ENCODE assay signal across 8 mouse cellular contexts in the genomic region with DNA sequence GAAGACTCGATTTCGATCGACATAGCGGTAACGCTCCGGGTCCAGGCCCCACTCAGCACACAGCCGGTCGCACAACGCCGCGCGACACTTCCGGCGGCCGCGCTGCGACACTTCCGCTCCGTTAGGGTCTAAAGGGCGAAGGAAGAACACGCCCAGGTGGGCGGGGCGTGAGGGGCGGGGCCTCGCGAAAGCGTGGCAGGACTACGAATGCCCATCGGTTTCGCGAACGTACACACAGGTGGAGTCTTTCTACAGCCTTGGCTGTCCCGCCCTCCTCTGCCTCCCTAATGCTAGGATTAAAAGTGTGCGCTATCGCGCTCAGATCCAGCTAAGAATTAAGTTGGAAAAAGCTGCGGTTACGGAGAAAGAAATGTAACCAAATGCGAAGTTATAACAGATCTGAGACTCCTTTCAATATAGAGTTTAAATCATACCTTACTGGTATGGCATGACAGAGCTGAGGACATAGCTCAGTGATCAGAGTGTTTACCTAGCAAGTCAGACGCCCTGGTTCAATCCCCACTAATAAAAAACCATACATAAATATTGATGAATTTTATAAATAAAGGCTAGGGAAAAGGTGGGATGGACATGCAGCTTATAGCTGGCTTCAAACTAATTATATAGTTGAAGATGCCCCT. TPM values are rescaled to one million over a fixed set of nuclear protein-coding genes. Genes with fewer than 3 reads are reported as not detected.
DNase-seq lines count a peak whose midpoint lies in the region; ATAC-seq lines count a peak whose summit lies in the region.

A gene (minus strand): TSS at position 144 of the 641 bp plus-strand sequence.

- H3K27me3 ChIP-seq in hindbrain, embryonic 13.5 days: peaks cover 18% of the 10 kb centered on the region; the same call in 1 of the 2 replicates

- peak within 1 kb of the TSS; percentile 92 for H3K9ac ChIP-seq in hindbrain, embryonic 13.5 days

- H3K27ac ChIP-seq in hindbrain, embryonic 13.5 days: peak within 1 kb of the TSS; percentile 60

- no peaks in the 10 kb centered on the region for H3K9me3 ChIP-seq in hindbrain, embryonic 13.5 days

- peak; percentile 98 for DNase-seq in NIH3T3 (ENCODE audit: low read depth)
- DNase-seq in cerebellum, postnatal 10 days: peak; percentile 99
- peak; percentile 92 to 95 for DNase-seq in frontal cortex, postnatal 14 days (ENCODE audit: low spot score in 2 of 2)
- DNase-seq in layer of hippocampus, postnatal 25 days (ENCODE audit: extremely low spot score in 1 of 2, low spot score in 1 of 2): peak; percentile 93 to 98
- peak; percentile 96 for DNase-seq in lung, postnatal 25 days (ENCODE audit: low spot score)
- peak; percentile 98 for DNase-seq in retina, embryonic 14.5 days (ENCODE audit: low spot score)
- DNase-seq in thymus, postnatal 4 days: peak; percentile 99

- under 1% methylated on average over 40 of the region's 40 CpGs for WGBS in hindbrain, embryonic 13.5 days

- H3K4me2 ChIP-seq in hindbrain, embryonic 13.5 days: peak within 1 kb of the TSS; percentile 87

- H3K36me3 ChIP-seq in hindbrain, embryonic 13.5 days: peaks cover 26% of the 10 kb centered on the region

- peak within 1 kb of the TSS; percentile 98 for H3K4me3 ChIP-seq in hindbrain, embryonic 13.5 days

- H3K4me1 ChIP-seq in hindbrain, embryonic 13.5 days (replicated peaks): peaks cover 6% of the 10 kb centered on the region; the same call in 1 of the 2 replicates

- ATAC-seq in hindbrain, embryonic 13.5 days (ENCODE audit: low FRiP score): peak; percentile 98

RNA-seq across cellular contexts. Expression of the gene that starts here (rescaled TPM):
- polyA plus RNA-seq in hindbrain, embryonic 13.5 days (2015; fragmentation: Nextera tagmentation; extraction: Ambion mirVana): 130 and 131 TPM in 2 replicates
- total RNA-seq in layer of hippocampus, postnatal 25 days (2021): 10 to 100 TPM; 45.3 to 52.6 TPM

Comparison
In these comparisons a context has a peak if more than half of its experiments do, and no peak if none do; other contexts are left out.
1. Peak in every context shown above with its lines: DNase-seq, ATAC-seq, H3K4me3 ChIP-seq and H3K27ac ChIP-seq.